Mouse (Mus musculus) thymus, postnatal 10 days (tissue): ENCODE results near the gene Olfr39.
"Not testable (repeated sequence)": the region's sequence is repeated elsewhere in the genome, so short reads cannot be mapped to it uniquely, and the experiment has no call there.

ENCODE experiments used
- DNase-seq, 2 experiments: peaks; one replicate each; pipeline ENCODE4 v3.0.0; 2021; ENCODE audit warnings: low spot score in 2 of 2

Gene Olfr39

GRCm38 (mm10) chr9:20282051-20282450 lies at the start of gene Olfr39:
Gene Olfr39, plus strand, starts transcription at chr9:20282351.
- no peak for DNase-seq

GRCm38 (mm10) chr9:20236819-20237218 lies 45.3 kb upstream of the Olfr39 start, which contains the start of gene Olfr872:
Gene Olfr872, plus strand, starts transcription at chr9:20237119.
- no peak for DNase-seq

- DNase-seq: no peak
Observed at GRCm38 (mm10) chr9:20237378-20237777, 44.8 kb upstream of the Olfr39 start.

- not testable (repeated sequence) for DNase-seq
Observed at GRCm38 (mm10) chr9:20295562-20295961, 13.4 kb downstream of the Olfr39 start.

GRCm38 (mm10) chr9:20298232-20298631 lies 16.1 kb downstream of the Olfr39 start, which contains the start of gene Olfr873:
Gene Olfr873, plus strand, starts transcription at chr9:20298532.
- DNase-seq: no peak

GRCm38 (mm10) chr9:20335994-20336393 lies 53.8 kb downstream of the Olfr39 start, which contains the start of gene Olfr18:
Gene Olfr18, minus strand, starts transcription at chr9:20336094.
- no peak for DNase-seq
